Mouse (Mus musculus): ENCODE measurements around the gene Btg1-ps2. TPM values are rescaled to one million over a fixed set of nuclear protein-coding genes. Genes with fewer than 3 reads are reported as not detected.

Gene Btg1-ps2
- polyA plus RNA-seq (2017; shearing (Covaris generic)) = not detected

GRCm38 (mm10) chrX:38043014-38043413 lies at the start of gene Btg1-ps2:
Gene Btg1-ps2, minus strand, starts transcription at chrX:38043114.

DNA sequence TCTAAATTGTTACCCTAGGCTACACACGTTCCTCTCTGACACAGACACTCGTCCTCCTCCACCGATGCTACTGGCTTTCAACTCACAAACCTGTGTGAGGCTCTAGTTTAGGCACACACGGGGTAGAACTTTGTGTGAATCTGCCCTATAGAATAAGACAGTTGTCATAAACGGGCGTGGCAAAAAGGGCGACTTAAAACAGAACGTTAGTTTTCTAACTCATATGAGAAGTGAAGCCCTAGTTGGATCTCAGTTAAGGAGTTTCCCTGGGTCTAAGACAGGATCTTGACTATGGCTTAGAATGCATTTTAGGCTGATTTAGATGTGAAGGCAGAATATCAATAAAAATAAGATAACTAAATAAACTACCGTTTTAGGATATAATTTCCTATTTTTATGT lies 42.1 kb upstream of the Btg1-ps2 start, which contains the start of gene Rhox11:
TSS of gene Rhox11 (minus strand) at position 101 of the 400 bp plus-strand sequence.

GRCm38 (mm10) chrX:38066175-38066574 lies 23.3 kb upstream of the Btg1-ps2 start, which contains the start of gene Rhox10:
Gene Rhox10, plus strand, starts transcription at chrX:38066475.

DNA sequence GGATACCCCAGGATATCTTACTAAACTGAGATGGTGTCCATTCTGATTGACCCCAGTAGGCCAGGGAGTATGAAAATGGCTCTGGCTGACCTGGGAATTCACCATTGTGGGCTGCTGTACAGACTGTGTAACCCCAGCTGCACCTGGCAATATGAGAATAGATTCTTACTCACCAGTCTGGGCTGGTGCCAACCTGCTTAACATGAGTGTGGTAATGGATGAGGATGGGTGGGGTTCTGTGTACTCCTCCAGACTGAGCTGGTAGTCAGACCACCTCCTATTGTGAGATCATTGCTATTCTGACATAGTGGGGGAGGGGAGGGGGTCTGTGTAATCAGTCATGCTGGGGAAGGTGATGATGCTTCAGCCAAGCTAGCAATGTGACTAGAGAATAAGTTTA lies 24.3 kb downstream of the Btg1-ps2 start, which contains the start of gene Btg1-ps1:
TSS of gene Btg1-ps1 (minus strand) at position 219 of the 400 bp plus-strand sequence.

Other genes with a start within 250 kb of the Btg1-ps2 start
- gene Rhox5, start 238.3 kb downstream of the Btg1-ps2 start, polyA plus RNA-seq (2017; shearing (Covaris generic)) = not detected
- not detected for gene Rhox6, start 216.2 kb downstream of the Btg1-ps2 start, polyA plus RNA-seq (2017; shearing (Covaris generic))
- gene Rhox7a, start 211.4 kb downstream of the Btg1-ps2 start, polyA plus RNA-seq (2017; shearing (Covaris generic)) = not detected
- gene Rhox8, start 164.2 kb downstream of the Btg1-ps2 start, polyA plus RNA-seq (2017; shearing (Covaris generic)) = not detected
- not detected for gene Rhox7b, start 145.9 kb downstream of the Btg1-ps2 start, polyA plus RNA-seq (2017; shearing (Covaris generic))
- gene Rhox9, start 141.3 kb downstream of the Btg1-ps2 start, polyA plus RNA-seq (2017; shearing (Covaris generic)) = not detected
- not detected for gene Btg1-ps1, start 24.3 kb downstream of the Btg1-ps2 start, polyA plus RNA-seq (2017; shearing (Covaris generic))
- not detected for gene Rhox10, start 23.4 kb upstream of the Btg1-ps2 start, polyA plus RNA-seq (2017; shearing (Covaris generic))
- gene Rhox11, start 42.0 kb upstream of the Btg1-ps2 start, polyA plus RNA-seq (2017; shearing (Covaris generic)) = not detected
- not detected for gene Rhox12, start 67.8 kb upstream of the Btg1-ps2 start, polyA plus RNA-seq (2017; shearing (Covaris generic))
- not detected for gene Rhox13, start 78.1 kb upstream of the Btg1-ps2 start, polyA plus RNA-seq (2017; shearing (Covaris generic))
- gene Zbtb33, start 146.7 kb upstream of the Btg1-ps2 start, polyA plus RNA-seq (2017; shearing (Covaris generic)) = 1.5 TPM
- gene Tmem255a, start 209.3 kb upstream of the Btg1-ps2 start, polyA plus RNA-seq (2017; shearing (Covaris generic)) = not detected

Measured in effector memory CD4-positive, alpha-beta T cell, adult 5 months (primary cell).